Mouse (Mus musculus): ENCODE measurements at regions not wholly inside any gene's neighbourhood (a gene's known extent, or its start where the extent isn't known, plus 50 kb on each side); places are given as distances from the start of the nearest gene placed in this dataset.
A peak's percentile ranks its signal among the peaks of the same experiment; 100 is the strongest.

- no peak for DNase-seq
Measured at GRCm38 (mm10) chr6:34246512-34246911, 69.6 kb upstream of the Slc35b4 start.

- no peak for DNase-seq
Measured at GRCm38 (mm10) chr6:34243001-34243400, 66.1 kb upstream of the Slc35b4 start.

- DNase-seq: no peak
Measured at GRCm38 (mm10) chr6:34242486-34242885, 65.6 kb upstream of the Slc35b4 start.

GRCm38 (mm10) chr6:34235132-34235531 lies 58.2 kb upstream of the Slc35b4 start:
- DNase-seq: peak; percentile 43 to 49

GRCm38 (mm10) chr6:34234443-34235020 lies 57.6 kb upstream of the Slc35b4 start:
- DNase-seq: no peak

GRCm38 (mm10) chr6:34230768-34231381 lies 54.0 kb upstream of the Slc35b4 start:
- peak; percentile 22 to 58 for DNase-seq

- DNase-seq: no peak
Measured at GRCm38 (mm10) chr6:34227131-34227530, 50.2 kb upstream of the Slc35b4 start.

All from kidney, adult 8-10 months (tissue).